Mouse (Mus musculus): ENCODE measurements around the gene Irf6. TPM values are rescaled to one million over a fixed set of nuclear protein-coding genes. Genes with fewer than 3 reads are reported as not detected.

Irf6 gene
- polyA plus RNA-seq (2014; fragmentation: Illumina TruSeq; extraction: RNeasy Lipid Tissue Mini Kit (QIAGEN cat#74804); ENCODE audit: insufficient read depth, low read depth, low replicate concordance) = 9.6 TPM

GRCm38 (mm10) chr1:193152872-193153271 is at the start of gene Irf6:
Irf6 (plus strand) TSS chr1:193153111.

GRCm38 (mm10) chr1:193129786-193130455 is 23.0 kb upstream of the Irf6 start, which contains the start of gene Diexf:
Diexf (minus strand) TSS chr1:193130272.

GRCm38 (mm10) chr1:193167746-193168145 is 14.8 kb downstream of the Irf6 start, which contains the start of gene A130010J15Rik:
A130010J15Rik (plus strand) TSS chr1:193168046.

GRCm38 (mm10) chr1:193201383-193201778 is 48.5 kb downstream of the Irf6 start, which contains the start of gene Traf3ip3:
Traf3ip3 (minus strand) TSS chr1:193201703.

DNA sequence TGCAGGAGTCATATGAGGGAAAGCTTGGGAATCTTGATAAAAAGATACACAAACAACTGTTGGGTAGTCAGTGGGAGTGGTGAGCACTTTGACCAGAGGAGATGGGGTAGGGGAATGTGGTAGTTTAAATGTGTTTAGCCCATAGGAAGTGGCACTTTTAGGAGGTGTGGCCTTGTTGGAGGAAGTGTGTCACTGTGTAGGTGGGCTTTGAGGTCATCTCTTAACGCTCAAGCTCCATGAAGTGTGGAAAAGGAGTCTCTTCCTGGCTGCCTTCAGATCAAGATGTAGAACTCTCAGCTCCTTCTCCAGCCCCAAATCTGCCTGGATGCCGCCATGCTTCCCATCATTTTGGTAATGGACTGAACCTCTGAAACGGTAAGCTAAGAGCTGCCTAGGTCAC is 54.6 kb downstream of the Irf6 start, which contains the start of gene Lamb3:
Gene Lamb3, plus strand, starts transcription at position 197 of the 400 bp plus-strand sequence.

Other genes with a start within 250 kb of the Irf6 start
- gene Syt14, start 117.3 kb upstream of the Irf6 start, polyA plus RNA-seq (2014; fragmentation: Illumina TruSeq; extraction: RNeasy Lipid Tissue Mini Kit (QIAGEN cat#74804); ENCODE audit: insufficient read depth, low read depth, low replicate concordance) = 0.15 TPM
- gene Diexf, start 22.8 kb upstream of the Irf6 start, polyA plus RNA-seq (2014; fragmentation: Illumina TruSeq; extraction: RNeasy Lipid Tissue Mini Kit (QIAGEN cat#74804); ENCODE audit: insufficient read depth, low read depth, low replicate concordance) = 3.3 TPM
- 3.0 TPM for gene A130010J15Rik, start 14.9 kb downstream of the Irf6 start, polyA plus RNA-seq (2014; fragmentation: Illumina TruSeq; extraction: RNeasy Lipid Tissue Mini Kit (QIAGEN cat#74804); ENCODE audit: insufficient read depth, low read depth, low replicate concordance)
- 11.8 TPM for gene Traf3ip3, start 48.6 kb downstream of the Irf6 start, polyA plus RNA-seq (2014; fragmentation: Illumina TruSeq; extraction: RNeasy Lipid Tissue Mini Kit (QIAGEN cat#74804); ENCODE audit: insufficient read depth, low read depth, low replicate concordance)
- 24.1 TPM for gene Lamb3, start 54.6 kb downstream of the Irf6 start, polyA plus RNA-seq (2014; fragmentation: Illumina TruSeq; extraction: RNeasy Lipid Tissue Mini Kit (QIAGEN cat#74804); ENCODE audit: insufficient read depth, low read depth, low replicate concordance)
- 295 TPM for gene Hsd11b1, start 111.0 kb downstream of the Irf6 start, polyA plus RNA-seq (2014; fragmentation: Illumina TruSeq; extraction: RNeasy Lipid Tissue Mini Kit (QIAGEN cat#74804); ENCODE audit: insufficient read depth, low read depth, low replicate concordance)
- gene G0s2, start 120.1 kb downstream of the Irf6 start, polyA plus RNA-seq (2014; fragmentation: Illumina TruSeq; extraction: RNeasy Lipid Tissue Mini Kit (QIAGEN cat#74804); ENCODE audit: insufficient read depth, low read depth, low replicate concordance) = 215 TPM
- gene Camk1g, start 217.2 kb downstream of the Irf6 start, polyA plus RNA-seq (2014; fragmentation: Illumina TruSeq; extraction: RNeasy Lipid Tissue Mini Kit (QIAGEN cat#74804); ENCODE audit: insufficient read depth, low read depth, low replicate concordance) = not detected

Data from lung, adult 10 weeks (tissue).